Mouse (Mus musculus): ENCODE results near the gene Macrod1.

GRCm38 (mm10) chr19:7235461-7235860 lies 178.9 kb downstream of the Macrod1 start:
- no peak for TF ChIP-seq EP300 (IDR thresholded peaks at IDR 0.05; ENCODE audit: insufficient read depth, low read depth, low read length)
- TF ChIP-seq CTCF (IDR thresholded peaks at IDR 0.05; ENCODE audit: low read depth, low read length), result no peak
